Mouse (Mus musculus): ENCODE data around the gene Socs7. TPM values are rescaled to one million over a fixed set of nuclear protein-coding genes. Genes with fewer than 3 reads are reported as not detected.

Gene Socs7
- total RNA-seq, 1 experiment, result 14.5 TPM

DNA sequence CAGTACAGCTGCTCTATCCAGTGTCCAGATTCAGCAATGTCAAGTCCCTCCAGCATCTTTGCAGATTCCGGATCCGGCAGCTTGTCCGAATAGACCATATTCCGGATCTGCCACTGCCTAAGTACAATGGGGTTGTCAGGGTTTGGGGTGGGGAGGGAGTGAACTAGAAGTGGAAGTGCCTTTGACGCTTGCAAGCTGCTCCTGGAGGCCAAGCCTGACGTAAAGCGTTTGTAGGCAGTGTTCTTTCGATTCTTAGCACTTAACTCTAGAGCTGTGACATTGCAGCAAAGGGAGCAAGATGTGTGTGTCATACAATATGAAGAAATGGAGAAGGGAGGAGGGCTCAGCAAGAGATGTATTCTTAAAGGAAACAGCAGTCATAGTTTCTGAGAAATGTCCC is 26.8 kb downstream of the Socs7 start:
- Histone ChIP-seq H3K27ac (ENCODE audit: insufficient read depth, low read depth, low read length, poor library complexity, severe bottlenecking) (no peak overlapping the region), H3K9ac (ENCODE audit: insufficient read depth, low read depth, low read length, poor library complexity, severe bottlenecking) (no peak overlapping the region), H3K36me3 (ENCODE audit: control insufficient read depth, insufficient read depth, low read length, poor library complexity, severe bottlenecking) (peaks cover 10% of the 10 kb centered on the region), H3K4me1 (ENCODE audit: control insufficient read depth in 2 of 2, insufficient read depth in 2 of 2, low read length in 2 of 2, poor library complexity in 1 of 2) (peaks cover 4 to 11% of the 10 kb centered on the region in 2 experiments; a peak in 3 of 4 replicates), H3K4me3 (ENCODE audit: insufficient read depth in 1 of 2, low read depth in 1 of 2, low read length in 2 of 2, poor library complexity in 1 of 2, severe bottlenecking in 1 of 2) (no peak overlapping the region), H3K9me3 (ENCODE audit: control insufficient read depth, insufficient read depth, low read depth, low read length) (no peaks in the 10 kb centered on the region)
- in situ Hi-C loops (cut with MboI; ENCODE audit: low sequenced_read_pairs in 2 of 2, unreplicated experiment in 2 of 2), result no loop called here
- TF ChIP-seq HCFC1 (IDR thresholded peaks at IDR 0.05; ENCODE audit: borderline replicate concordance, insufficient read depth, low read length) (no peak), CHD2 (IDR thresholded peaks at IDR 0.05; ENCODE audit: low read depth, low read length) (no peak), ZC3H11A (IDR thresholded peaks at IDR 0.05; ENCODE audit: borderline replicate concordance, low read depth, low read length) (no peak), MAFK (IDR thresholded peaks at IDR 0.05; ENCODE audit: insufficient read depth, low read depth, low read length) (no peak), ZNF384 (IDR thresholded peaks at IDR 0.05; ENCODE audit: low read depth, low read length) (no peak)
- DNase-seq (ENCODE audit: low read depth, low spot score), result no peak

DNA sequence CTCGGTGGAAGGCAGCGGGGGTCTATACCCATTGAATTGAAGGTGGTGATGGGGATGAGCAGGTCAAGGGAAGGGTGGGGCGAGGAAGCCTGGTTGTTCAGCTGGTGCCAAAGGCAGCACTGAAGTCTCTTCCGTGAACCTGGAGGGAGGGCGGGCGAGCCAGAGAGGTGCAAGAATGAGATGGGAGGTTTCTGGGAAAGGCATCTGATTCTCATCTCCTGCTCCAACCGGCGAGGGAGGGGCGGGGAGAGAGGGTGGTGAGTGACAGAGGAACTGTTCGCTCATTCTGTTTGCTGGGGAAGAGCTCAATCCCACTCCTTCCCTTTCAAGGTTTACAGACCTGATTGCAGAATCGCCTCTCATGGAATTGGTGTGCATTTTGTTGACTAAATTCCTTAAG is 31.3 kb downstream of the Socs7 start:
- no peak for DNase-seq (ENCODE audit: low read depth, low spot score)
- no peak overlapping the region; the same call in 1 of the 2 replicates for H3K27ac ChIP-seq (ENCODE audit: insufficient read depth, low read depth, low read length, poor library complexity, severe bottlenecking)
- H3K4me1 ChIP-seq (ENCODE audit: control insufficient read depth in 2 of 2, insufficient read depth in 2 of 2, low read length in 2 of 2, poor library complexity in 1 of 2), result peaks cover 4 to 15% of the 10 kb centered on the region in 2 experiments; a peak in 3 of 4 replicates
- H3K9ac ChIP-seq (ENCODE audit: insufficient read depth, low read depth, low read length, poor library complexity, severe bottlenecking), result no peak overlapping the region
- TF ChIP-seq HCFC1 (IDR thresholded peaks at IDR 0.05; ENCODE audit: borderline replicate concordance, insufficient read depth, low read length), result no peak
- no peak for TF ChIP-seq MAFK (IDR thresholded peaks at IDR 0.05; ENCODE audit: insufficient read depth, low read depth, low read length)
- TF ChIP-seq ZNF384 (IDR thresholded peaks at IDR 0.05; ENCODE audit: low read depth, low read length), result no peak
- TF ChIP-seq ZC3H11A (IDR thresholded peaks at IDR 0.05; ENCODE audit: borderline replicate concordance, low read depth, low read length), result no peak
- no peak for TF ChIP-seq CHD2 (IDR thresholded peaks at IDR 0.05; ENCODE audit: low read depth, low read length)
- peaks cover 10% of the 10 kb centered on the region for H3K36me3 ChIP-seq (ENCODE audit: control insufficient read depth, insufficient read depth, low read length, poor library complexity, severe bottlenecking)
- H3K9me3 ChIP-seq (ENCODE audit: control insufficient read depth, insufficient read depth, low read depth, low read length), result no peaks in the 10 kb centered on the region
- H3K4me3 ChIP-seq (ENCODE audit: insufficient read depth in 1 of 2, low read depth in 1 of 2, low read length in 2 of 2, poor library complexity in 1 of 2, severe bottlenecking in 1 of 2), result no peak overlapping the region
- in situ Hi-C loops (cut with MboI; ENCODE audit: low sequenced_read_pairs in 2 of 2, unreplicated experiment in 2 of 2), result no loop called here

DNA sequence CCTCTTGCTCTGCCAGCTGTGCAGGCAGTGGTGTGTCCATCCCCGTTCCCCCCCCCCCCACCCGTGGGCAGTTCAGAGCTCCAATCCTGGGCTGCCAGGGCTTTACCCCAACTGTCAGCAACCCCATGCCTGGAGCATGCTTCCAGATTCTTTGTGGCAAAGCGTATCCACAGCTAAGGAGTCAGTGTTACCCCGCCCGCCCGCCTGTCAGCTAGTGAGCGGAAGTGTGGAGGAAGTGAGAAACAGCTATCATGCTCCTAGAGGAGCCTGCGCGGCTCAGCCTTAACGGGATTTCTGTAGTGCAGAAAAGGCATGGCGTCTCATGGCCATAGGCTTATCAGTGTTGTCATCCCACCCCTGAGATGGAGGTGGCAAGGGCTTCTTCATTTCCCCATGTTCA is 31.8 kb downstream of the Socs7 start:
- Histone ChIP-seq H3K36me3 (ENCODE audit: control insufficient read depth, insufficient read depth, low read length, poor library complexity, severe bottlenecking) (peaks cover 8% of the 10 kb centered on the region), H3K9me3 (ENCODE audit: control insufficient read depth, insufficient read depth, low read depth, low read length) (no peaks in the 10 kb centered on the region), H3K4me3 (ENCODE audit: insufficient read depth in 1 of 2, low read depth in 1 of 2, low read length in 2 of 2, poor library complexity in 1 of 2, severe bottlenecking in 1 of 2) (no peak overlapping the region), H3K4me1 (ENCODE audit: control insufficient read depth in 2 of 2, insufficient read depth in 2 of 2, low read length in 2 of 2, poor library complexity in 1 of 2) (peaks cover 4 to 12% of the 10 kb centered on the region in 2 experiments; a peak in 3 of 4 replicates), H3K9ac (ENCODE audit: insufficient read depth, low read depth, low read length, poor library complexity, severe bottlenecking) (no peak overlapping the region), H3K27ac (ENCODE audit: insufficient read depth, low read depth, low read length, poor library complexity, severe bottlenecking) (no peak overlapping the region; the same call in 1 of the 2 replicates)
- in situ Hi-C loops (cut with MboI; ENCODE audit: low sequenced_read_pairs in 2 of 2, unreplicated experiment in 2 of 2), result no loop called here
- DNase-seq (ENCODE audit: low read depth, low spot score), result no peak
- TF ChIP-seq CHD2 (IDR thresholded peaks at IDR 0.05; ENCODE audit: low read depth, low read length) (no peak), ZC3H11A (IDR thresholded peaks at IDR 0.05; ENCODE audit: borderline replicate concordance, low read depth, low read length) (no peak), ZNF384 (IDR thresholded peaks at IDR 0.05; ENCODE audit: low read depth, low read length) (no peak), MAFK (IDR thresholded peaks at IDR 0.05; ENCODE audit: insufficient read depth, low read depth, low read length) (no peak), HCFC1 (IDR thresholded peaks at IDR 0.05; ENCODE audit: borderline replicate concordance, insufficient read depth, low read length) (no peak)

DNA sequence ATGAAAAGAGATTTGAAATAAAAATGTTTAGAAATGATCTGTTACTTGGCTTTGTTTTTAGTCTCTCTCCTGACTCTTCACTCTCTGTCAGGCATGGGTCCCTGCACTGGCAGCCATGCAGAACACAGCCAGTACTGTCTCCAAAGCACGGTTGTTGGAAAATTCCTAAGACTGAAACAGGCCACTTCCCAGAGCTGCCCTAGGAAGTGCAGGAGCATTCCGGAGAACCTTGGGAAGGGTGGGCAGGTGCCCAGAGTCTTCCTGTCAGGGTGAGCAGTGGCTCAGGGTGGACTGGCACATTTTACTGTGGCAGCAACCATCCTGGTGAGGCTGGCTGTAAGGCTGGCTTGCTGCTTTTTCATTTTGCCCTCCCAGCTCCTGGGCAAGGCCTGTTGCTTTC is 36.2 kb downstream of the Socs7 start:
- no peak for TF ChIP-seq ZC3H11A (IDR thresholded peaks at IDR 0.05; ENCODE audit: borderline replicate concordance, low read depth, low read length)
- TF ChIP-seq ZNF384 (IDR thresholded peaks at IDR 0.05; ENCODE audit: low read depth, low read length), result no peak
- no peak for TF ChIP-seq CHD2 (IDR thresholded peaks at IDR 0.05; ENCODE audit: low read depth, low read length)
- TF ChIP-seq MAFK (IDR thresholded peaks at IDR 0.05; ENCODE audit: insufficient read depth, low read depth, low read length), result no peak
- TF ChIP-seq HCFC1 (IDR thresholded peaks at IDR 0.05; ENCODE audit: borderline replicate concordance, insufficient read depth, low read length), result no peak
- Histone ChIP-seq H3K9ac (ENCODE audit: insufficient read depth, low read depth, low read length, poor library complexity, severe bottlenecking) (no peak overlapping the region), H3K4me3 (ENCODE audit: insufficient read depth in 1 of 2, low read depth in 1 of 2, low read length in 2 of 2, poor library complexity in 1 of 2, severe bottlenecking in 1 of 2) (no peak overlapping the region), H3K36me3 (ENCODE audit: control insufficient read depth, insufficient read depth, low read length, poor library complexity, severe bottlenecking) (no peaks in the 10 kb centered on the region), H3K4me1 (ENCODE audit: control insufficient read depth in 2 of 2, insufficient read depth in 2 of 2, low read length in 2 of 2, poor library complexity in 1 of 2) (peaks cover 7 to 12% of the 10 kb centered on the region in 2 experiments; a peak in 3 of 4 replicates), H3K27ac (ENCODE audit: insufficient read depth, low read depth, low read length, poor library complexity, severe bottlenecking) (no peak overlapping the region), H3K9me3 (ENCODE audit: control insufficient read depth, insufficient read depth, low read depth, low read length) (no peaks in the 10 kb centered on the region)
- in situ Hi-C loops (cut with MboI; ENCODE audit: low sequenced_read_pairs in 2 of 2, unreplicated experiment in 2 of 2), result no loop called here
- DNase-seq (ENCODE audit: low read depth, low spot score), result no peak
